Mouse (Mus musculus): Measurements from ENCODE around the gene Cntd1.

- TF ChIP-seq CTCF (IDR thresholded peaks at IDR 0.05; ENCODE audit: low read depth): no peak
- TF ChIP-seq EP300 (IDR thresholded peaks at IDR 0.05; ENCODE audit: low read depth): no peak
These were observed 43.4 kb upstream of the Cntd1 start for GRCm38 (mm10) chr11:101235429-101235828.
